Comparison of ENCODE assay signal across 9 mouse cellular contexts in the genomic region with DNA sequence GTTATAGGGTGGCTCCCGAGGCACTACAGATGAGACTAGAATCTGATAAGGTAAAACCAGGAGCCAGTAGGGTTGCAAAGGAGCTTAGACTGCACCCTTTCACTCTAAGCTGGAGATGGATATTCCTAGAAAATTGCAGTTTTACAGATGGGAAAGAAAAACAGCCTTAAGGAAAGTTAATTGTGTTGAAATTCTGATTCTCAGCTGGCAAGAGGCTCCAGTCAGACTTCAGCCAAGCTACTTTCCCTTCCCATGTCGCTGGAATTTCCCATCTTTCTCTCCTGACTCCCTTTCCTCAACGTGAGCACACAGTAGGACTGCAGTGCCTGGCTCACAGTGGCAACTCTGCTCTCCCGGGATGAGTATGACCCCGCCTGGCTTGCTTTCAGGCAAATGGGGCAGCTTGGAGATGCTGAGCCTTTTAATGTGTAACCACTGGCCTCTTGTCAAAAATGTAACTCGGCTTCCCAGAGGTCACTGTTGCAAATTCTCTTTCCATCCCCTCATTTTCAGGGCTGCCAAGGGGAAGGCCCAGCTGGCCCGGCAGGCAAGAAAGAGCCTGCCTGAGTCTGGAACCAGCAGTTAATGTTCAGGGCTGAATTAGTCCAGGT. TPM values are rescaled to one million over a fixed set of nuclear protein-coding genes. Genes with fewer than 3 reads are reported as not detected.
DNase-seq lines count a peak whose midpoint lies in the region; ATAC-seq and TF ChIP-seq lines count a peak whose summit lies in the region.
"Had no signal": no experiment of that assay in that cellular context is flagged by ENCODE, and none has a peak within 500 bp of the region (broad histone marks: within the 10 kb centered on the region; RNA-seq: fewer than 3 reads in every experiment).

No protein-coding gene starts in this region.

- no peak overlapping the region for H3K4me3 ChIP-seq in liver, postnatal 0 days (ENCODE audit: low read depth, low read length)
- H3K4me3 ChIP-seq in liver, embryonic 11.5 days (ENCODE audit: low read depth, low read length) = no peak overlapping the region
- H3K4me3 ChIP-seq: limb, embryonic 12.5 days had no signal

- H3K27ac ChIP-seq in liver, postnatal 0 days (ENCODE audit: low read depth) = no peak overlapping the region
- H3K27ac ChIP-seq in liver, embryonic 11.5 days (ENCODE audit: low read depth, low read length) = no peak overlapping the region
- H3K27ac ChIP-seq: limb, embryonic 12.5 days had no signal

- H3K4me1 ChIP-seq in liver, postnatal 0 days (ENCODE audit: insufficient read depth) = peaks cover 5% of the 10 kb centered on the region
- no peaks in the 10 kb centered on the region for H3K4me1 ChIP-seq in liver, embryonic 11.5 days (replicated peaks; ENCODE audit: control insufficient read depth, insufficient read depth, low read length)
- H3K4me1 ChIP-seq: limb, embryonic 12.5 days had no signal

- no peak for DNase-seq in liver, postnatal 0 days
- no peak for DNase-seq in liver, embryonic 11.5 days (ENCODE audit: low spot score)
- DNase-seq in gastrocnemius, adult 8-10 months (ENCODE audit: low spot score in 2 of 2) = peak; percentile 48 to 52
- peak; percentile 95 for DNase-seq in kidney, adult 9 months
- DNase-seq in ovary, postnatal 36 days (ENCODE audit: low spot score) = peak; percentile 28
- no peak for DNase-seq in T-cell, adult 2 months (ENCODE audit: low spot score)
- DNase-seq: cerebellum, postnatal 36 days had no signal

- ATAC-seq in liver, postnatal 0 days = peak; percentile 35; the same call in 1 of the 2 replicates
- no peak for ATAC-seq in liver, embryonic 11.5 days (replicated peaks; ENCODE audit: low FRiP score)
- no peak for ATAC-seq in inflammation-experienced regulatory T-cells, adult 6 months

- no peak for TF ChIP-seq EP300 in liver, postnatal 0 days (IDR thresholded peaks at IDR 0.05; ENCODE audit: low read depth)

- no peak for TF ChIP-seq CTCF in liver, postnatal 0 days (IDR thresholded peaks at IDR 0.05; ENCODE audit: low read depth)

- no peak overlapping the region for H3K4me2 ChIP-seq in liver, postnatal 0 days (ENCODE audit: low read depth, low read length)
- no peak overlapping the region for H3K4me2 ChIP-seq in liver, embryonic 11.5 days
- H3K4me2 ChIP-seq: limb, embryonic 12.5 days had no signal

- 52% methylated on average over 7 of the region's 7 CpGs for WGBS in liver, postnatal 0 days (ENCODE audit: insufficient replicate concordance)
- 55% methylated on average over 7 of the region's 7 CpGs for WGBS in liver, embryonic 11.5 days

- H3K36me3 ChIP-seq in liver, postnatal 0 days (replicated peaks; ENCODE audit: insufficient read depth, low read length) = no peaks in the 10 kb centered on the region
- H3K36me3 ChIP-seq in liver, embryonic 11.5 days (ENCODE audit: control insufficient read depth, insufficient read depth, low read length) = no peaks in the 10 kb centered on the region
- H3K36me3 ChIP-seq: limb, embryonic 12.5 days had no signal

- no peak overlapping the region for H3K9ac ChIP-seq in liver, postnatal 0 days (replicated peaks)
- H3K9ac ChIP-seq in liver, embryonic 11.5 days (ENCODE audit: low read depth, low read length) = no peak overlapping the region
- H3K9ac ChIP-seq: limb, embryonic 12.5 days had no signal

- H3K9me3 ChIP-seq in liver, postnatal 0 days (ENCODE audit: low read length) = no peaks in the 10 kb centered on the region
- peaks cover 3% of the 10 kb centered on the region; the same call in 1 of the 2 replicates for H3K9me3 ChIP-seq in liver, embryonic 11.5 days (ENCODE audit: control insufficient read depth, low read length)

- no peaks in the 10 kb centered on the region for H3K27me3 ChIP-seq in liver, postnatal 0 days (ENCODE audit: insufficient read depth, low read length)
- no peaks in the 10 kb centered on the region for H3K27me3 ChIP-seq in liver, embryonic 11.5 days (replicated peaks; ENCODE audit: control insufficient read depth, insufficient read depth, low read length)

RNA-seq across cellular contexts. Expression of gene Rin3, which starts 6.9 kb away (rescaled TPM):
- polyA plus RNA-seq in liver, postnatal 0 days (2015; fragmentation: Nextera tagmentation; extraction: Ambion mirVana) = 8.3 and 10.0 TPM in 2 replicates
- 10.2 and 12.9 TPM in 2 replicates for polyA plus RNA-seq in liver, embryonic 11.5 days (2014; fragmentation: Nextera tagmentation; extraction: Ambion mirVana)
- total RNA-seq in gastrocnemius, adult 8-10 months (2022) = 1 to 10 TPM; 2.2 to 5.6 (median 4.2) TPM
- polyA plus RNA-seq in inflammation-experienced regulatory T-cells, adult 6 months (2017; shearing (Covaris generic)) = 10 to 100 TPM; 45.7 to 59.8 (median 53.3) TPM

Comparison
In these comparisons a context has a peak if more than half of its experiments do, and no peak if none do; other contexts are left out.
1. DNase-seq: peak in gastrocnemius, adult 8-10 months (2 of 2), kidney, adult 9 months (single experiment) and ovary, postnatal 36 days (single experiment); none in liver, postnatal 0 days (single experiment), liver, embryonic 11.5 days (single experiment) and T-cell, adult 2 months (single experiment).